Mouse (Mus musculus): ENCODE measurements at regions not wholly inside any gene's neighbourhood (a gene's known extent, or its start where the extent isn't known, plus 50 kb on each side); places are given as distances from the start of the nearest gene placed in this dataset.

- TF ChIP-seq CTCF (IDR thresholded peaks at IDR 0.05; ENCODE audit: extremely low read depth, insufficient read depth, insufficient read length, insufficient replicate concordance) (no peak), POLR2A (IDR thresholded peaks at IDR 0.05; ENCODE audit: low read depth, low read length) (no peak)
Measured at GRCm38 (mm10) chr1:183669674-183670073, 251.7 kb downstream of the Hhipl2 start.
